Mouse (Mus musculus) layer of hippocampus, postnatal 36 days (tissue): ENCODE results near the gene Vmn1r142. TPM values are rescaled to one million over a fixed set of nuclear protein-coding genes. Genes with fewer than 3 reads are reported as not detected.
"Not testable (repeated sequence)": the region's sequence is repeated elsewhere in the genome, so short reads cannot be mapped to it uniquely, and the experiment has no call there.

Experiments used
- DNase-seq, 2 experiments: peaks; one replicate each; pipeline ENCODE4 v3.0.0; 2022
- total RNA-seq, 2 experiments: library from RNA; stranded (reverse); gene quantifications; 2 replicates each; pipeline ENCODE4 v1.2.3; 2021

Gene Vmn1r142
- not detected for total RNA-seq

- not testable (repeated sequence) for DNase-seq
These were observed at the start of gene Vmn1r142 for GRCm38 (mm10) chr7:22163935-22164334. Vmn1r142 (minus strand) TSS chr7:22164035.

DNA sequence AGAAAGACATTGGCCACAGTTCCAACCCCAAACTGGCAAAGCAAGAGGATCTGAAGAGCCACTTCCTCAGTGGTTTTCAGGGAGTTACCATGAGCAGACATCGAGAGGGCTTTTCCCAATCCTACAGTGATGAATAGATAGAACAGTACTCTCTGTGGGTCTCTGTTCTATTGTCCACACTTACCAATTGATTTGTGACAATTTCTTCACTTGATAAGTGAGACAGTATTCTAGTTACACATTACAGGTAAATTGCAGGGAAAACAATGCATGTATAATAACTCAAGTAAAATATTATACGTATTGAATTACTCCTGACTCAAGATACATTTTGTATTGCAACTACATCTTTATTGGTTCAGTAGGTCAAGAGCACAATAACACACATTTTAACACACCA is 37.3 kb upstream of the Vmn1r142 start, which contains the start of gene Gm8653:
Gm8653 (minus strand) TSS at position 101 of the 400 bp plus-strand sequence.
- not testable (repeated sequence) for DNase-seq

DNA sequence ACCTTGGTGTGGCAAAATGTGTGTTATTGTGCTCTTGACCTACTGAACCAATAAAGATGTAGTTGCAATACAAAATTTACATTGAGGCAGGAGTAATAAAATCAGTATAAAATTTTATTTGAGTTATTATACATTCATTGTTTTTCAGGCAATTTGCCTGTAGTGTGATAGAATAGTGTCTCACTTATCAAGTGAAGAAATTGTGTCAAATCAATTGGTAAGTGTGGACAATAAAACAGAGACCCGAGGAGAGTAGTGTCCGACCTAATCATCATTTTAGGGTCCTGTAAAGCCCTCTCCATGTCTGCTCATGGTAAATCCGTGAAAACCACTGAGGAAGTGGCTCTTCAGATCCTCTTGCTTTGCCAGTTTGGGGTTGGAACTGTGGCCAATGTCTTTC is 25.2 kb upstream of the Vmn1r142 start, which contains the start of gene Vmn1r143:
Vmn1r143 (plus strand) TSS at position 301 of the 400 bp plus-strand sequence.
- DNase-seq = not testable (repeated sequence)

DNA sequence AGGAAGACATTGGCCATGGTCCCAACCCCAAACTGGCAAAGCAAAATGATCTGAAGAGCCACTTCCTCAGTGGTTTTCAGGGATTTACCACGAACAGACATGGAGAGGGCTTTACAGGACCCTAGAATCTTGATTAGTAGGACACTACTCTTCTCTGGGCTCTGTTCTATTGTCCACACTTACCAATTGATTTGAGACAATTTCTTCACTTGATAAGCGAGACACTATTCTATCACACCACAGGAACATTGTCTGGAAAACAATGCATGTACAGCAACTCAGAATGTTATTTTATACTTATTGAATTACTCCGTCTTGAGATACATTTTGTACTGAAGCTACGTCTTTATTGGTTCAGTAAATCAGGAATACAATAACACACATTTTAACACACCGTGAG is 29.2 kb downstream of the Vmn1r142 start, which contains the start of gene Gm10666:
Gm10666 (minus strand) TSS at position 101 of the 400 bp plus-strand sequence.
- not testable (repeated sequence) for DNase-seq

DNA sequence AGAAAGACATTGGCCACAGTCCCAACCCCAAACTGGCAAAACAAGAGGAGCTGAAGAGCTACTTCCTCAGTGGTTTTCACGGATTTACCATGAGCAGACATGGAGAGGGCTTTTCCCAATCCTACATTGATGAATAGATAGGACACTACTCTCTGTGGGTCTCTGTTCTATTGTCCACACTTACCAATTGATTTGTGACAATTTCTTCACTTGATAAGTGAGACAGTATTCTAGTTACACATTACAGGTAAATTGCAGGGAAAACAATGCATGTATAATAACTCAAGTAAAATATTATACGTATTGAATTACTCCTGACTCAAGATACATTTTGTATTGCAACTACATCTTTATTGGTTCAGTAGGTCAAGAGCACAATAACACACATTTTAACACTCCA is 45.7 kb downstream of the Vmn1r142 start, which contains the start of gene Gm16451:
Gm16451 (minus strand) TSS at position 101 of the 400 bp plus-strand sequence.
- not testable (repeated sequence) for DNase-seq

Other genes starting within 250 kb of the Vmn1r142 start
- gene Gm5891, start 242.7 kb downstream of the Vmn1r142 start, total RNA-seq = not detected
- gene Vmn1r137, start 169.4 kb downstream of the Vmn1r142 start, total RNA-seq = not detected
- gene Vmn1r138, start 135.1 kb downstream of the Vmn1r142 start, total RNA-seq = not detected
- gene Gm6176, start 107.7 kb downstream of the Vmn1r142 start, total RNA-seq = not detected
- gene Vmn1r139, start 95.0 kb downstream of the Vmn1r142 start, total RNA-seq = not detected
- gene Gm16451, start 45.8 kb downstream of the Vmn1r142 start, total RNA-seq = not detected
- not detected for gene Gm10666, start 29.3 kb downstream of the Vmn1r142 start, total RNA-seq
- not detected for gene Vmn1r143, start 25.3 kb upstream of the Vmn1r142 start, total RNA-seq
- not detected for gene Gm8653, start 37.2 kb upstream of the Vmn1r142 start, total RNA-seq
- not detected for gene Gm8453, start 65.4 kb upstream of the Vmn1r142 start, total RNA-seq
- not detected for gene Gm4187, start 165.7 kb upstream of the Vmn1r142 start, total RNA-seq
- gene Gm8660, start 207.0 kb upstream of the Vmn1r142 start, total RNA-seq = not detected
- gene Vmn1r148, start 249.5 kb upstream of the Vmn1r142 start, total RNA-seq = not detected